Mouse (Mus musculus): ENCODE data around the gene Dhrs7b. TPM values are rescaled to one million over a fixed set of nuclear protein-coding genes. Genes with fewer than 3 reads are reported as not detected.

The Dhrs7b gene
- total RNA-seq, 2 experiments from 2014 or later: 26.6 to 31.6 TPM

- no peak for DNase-seq (ENCODE audit: low spot score in 2 of 2)
Observed at GRCm38 (mm10) chr11:60890286-60890685, 59.9 kb downstream of the Dhrs7b start.

DNA sequence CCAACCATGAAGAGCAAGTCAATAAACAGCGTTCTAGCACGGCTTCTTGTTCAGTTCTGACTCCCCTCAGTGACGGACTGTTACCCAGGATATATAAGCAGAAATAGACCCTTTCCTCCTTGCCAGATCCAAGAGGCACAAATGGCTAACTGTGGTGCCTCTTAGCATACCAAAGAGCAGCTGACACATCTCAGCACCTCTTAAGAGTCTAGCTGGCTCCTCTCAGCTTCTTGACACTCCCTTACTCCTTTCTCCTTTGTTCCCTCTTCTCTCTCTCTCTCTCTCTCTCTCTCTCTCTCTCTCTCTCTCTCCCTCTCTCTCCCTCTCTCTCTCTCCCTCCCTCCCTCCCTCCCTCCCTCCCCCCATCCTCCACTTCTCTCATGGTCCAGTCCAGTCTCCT, 60.3 kb downstream of the Dhrs7b start:
- DNase-seq (ENCODE audit: low spot score in 2 of 2): no peak

DNA sequence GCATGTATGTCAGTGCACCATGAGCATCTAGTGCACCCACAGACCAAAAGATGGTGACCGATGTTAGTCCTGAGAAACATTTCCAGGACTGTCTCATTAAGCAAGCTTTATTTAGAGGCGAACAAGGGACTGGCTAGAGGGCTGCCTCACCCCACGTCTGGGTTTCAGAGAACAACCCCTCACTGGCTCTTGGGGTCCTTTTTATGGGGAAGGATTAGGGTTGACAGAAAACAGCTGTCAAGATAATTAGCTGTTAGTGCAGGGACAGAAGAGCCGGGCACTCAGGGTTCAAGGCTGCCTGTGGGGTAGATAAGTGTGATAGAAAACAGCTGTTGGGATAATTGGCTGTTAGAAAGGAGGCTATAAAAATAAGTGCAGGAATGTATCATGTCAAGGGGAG, 65.5 kb downstream of the Dhrs7b start:
- DNase-seq (ENCODE audit: low spot score in 2 of 2): no peak

DNA sequence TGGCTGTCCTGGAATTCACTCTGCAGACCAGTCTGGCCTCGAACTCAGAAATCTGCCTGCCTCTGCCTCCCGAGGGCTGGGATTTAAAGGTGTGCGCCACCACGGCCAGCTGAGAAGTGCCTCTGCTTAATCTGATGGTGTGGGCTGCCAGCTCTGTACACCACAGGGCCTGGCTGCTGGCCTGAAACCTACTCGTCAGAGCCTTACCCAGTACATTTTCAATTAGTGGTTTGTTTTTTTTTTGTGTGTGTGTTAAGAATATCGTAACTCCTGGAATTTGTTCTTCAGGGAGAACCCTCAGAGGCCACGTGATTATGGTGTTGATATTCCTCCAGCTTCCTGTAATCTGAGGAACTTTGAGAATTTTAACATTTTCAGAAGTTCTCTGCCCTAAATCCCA, 71.6 kb downstream of the Dhrs7b start:
- DNase-seq (ENCODE audit: low spot score in 2 of 2): no peak

- DNase-seq (ENCODE audit: low spot score in 2 of 2): no peak
Observed at GRCm38 (mm10) chr11:60902486-60902885, 72.1 kb downstream of the Dhrs7b start.

- DNase-seq (ENCODE audit: low spot score in 2 of 2): no peak
Observed at GRCm38 (mm10) chr11:60903661-60904061, 73.2 kb downstream of the Dhrs7b start.

- no peak for DNase-seq (ENCODE audit: low spot score in 2 of 2)
Observed at GRCm38 (mm10) chr11:60905407-60906120, 75.1 kb downstream of the Dhrs7b start.

DNA sequence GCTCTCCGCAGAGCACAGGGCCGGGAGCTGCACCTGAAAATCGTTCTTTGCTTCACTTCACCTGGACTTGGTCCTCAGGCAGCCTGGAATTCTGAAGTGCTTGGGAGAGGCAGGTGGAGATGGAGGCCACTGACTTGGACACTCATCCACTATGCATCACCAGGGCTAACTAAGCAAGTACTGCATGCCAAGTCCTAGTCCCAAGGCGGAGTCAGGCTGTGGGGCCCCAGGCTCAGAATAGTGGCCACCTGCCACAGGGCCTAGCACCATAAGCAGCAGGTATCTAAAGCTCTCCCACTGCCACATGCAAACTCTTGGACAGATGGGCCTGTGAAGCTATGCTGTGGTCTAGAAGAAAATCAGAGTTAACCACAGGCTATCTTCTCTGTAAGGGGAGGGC, 76.0 kb downstream of the Dhrs7b start:
- no peak for DNase-seq (ENCODE audit: low spot score in 2 of 2)

GRCm38 (mm10) chr11:60908073-60908472, 77.6 kb downstream of the Dhrs7b start:
- no peak for DNase-seq (ENCODE audit: low spot score in 2 of 2)

GRCm38 (mm10) chr11:60909626-60910025, 79.2 kb downstream of the Dhrs7b start:
- DNase-seq (ENCODE audit: low spot score in 2 of 2): no peak

Other genes with a start within 250 kb of the Dhrs7b start
- 10 to 100 TPM; 34.6 to 35.4 TPM for gene Llgl1, start 130.9 kb upstream of the Dhrs7b start, total RNA-seq (2021)
- 10 to 100 TPM; 67.8 to 71.4 TPM for gene Flii, start 103.4 kb upstream of the Dhrs7b start, total RNA-seq (2021)
- 10 to 100 TPM; 19.5 to 19.9 TPM for gene Mief2, start 102.2 kb upstream of the Dhrs7b start, total RNA-seq (2021)
- 1 to 10 TPM; 5.0 to 5.3 TPM for gene Top3a, start 53.3 kb upstream of the Dhrs7b start, total RNA-seq (2021)
- gene Smcr8, start 53.1 kb upstream of the Dhrs7b start, total RNA-seq (2021): 10 to 100 TPM; 33.0 to 33.7 TPM
- 1 to 10 TPM; 1.7 to 3.7 TPM for gene Shmt1, start 18.9 kb upstream of the Dhrs7b start, total RNA-seq (2021)
- gene Tmem11, start 48.6 kb downstream of the Dhrs7b start, total RNA-seq (2021): 10 to 100 TPM; 28.1 to 29.7 TPM
- 10 to 100 TPM; 11.4 to 12.3 TPM for gene Natd1, start 84.1 kb downstream of the Dhrs7b start, total RNA-seq (2021)
- gene Map2k3, start 101.4 kb downstream of the Dhrs7b start, total RNA-seq (2021): 10 to 100 TPM; 20.5 to 21.4 TPM
- gene Kcnj12, start 191.9 kb downstream of the Dhrs7b start, total RNA-seq (2021): 10 to 100 TPM; 18.9 to 19.0 TPM